Mouse (Mus musculus) megakaryocyte, embryonic 14.5 days (primary cell): ENCODE measurements around the gene B4gat1.

ENCODE experiments used
- FLI1 ChIP-seq: IDR thresholded peaks from 2 replicates; pipeline ENCODE4 v1.6.1; 2012; ENCODE audit warnings: low read length, inconsistent platforms, mixed read lengths
- GATA1 ChIP-seq: IDR thresholded peaks from 3 replicates; pipeline ENCODE4 v1.6.1; 2012; ENCODE audit warnings: mixed read lengths, low read length, inconsistent platforms, borderline replicate concordance

DNA sequence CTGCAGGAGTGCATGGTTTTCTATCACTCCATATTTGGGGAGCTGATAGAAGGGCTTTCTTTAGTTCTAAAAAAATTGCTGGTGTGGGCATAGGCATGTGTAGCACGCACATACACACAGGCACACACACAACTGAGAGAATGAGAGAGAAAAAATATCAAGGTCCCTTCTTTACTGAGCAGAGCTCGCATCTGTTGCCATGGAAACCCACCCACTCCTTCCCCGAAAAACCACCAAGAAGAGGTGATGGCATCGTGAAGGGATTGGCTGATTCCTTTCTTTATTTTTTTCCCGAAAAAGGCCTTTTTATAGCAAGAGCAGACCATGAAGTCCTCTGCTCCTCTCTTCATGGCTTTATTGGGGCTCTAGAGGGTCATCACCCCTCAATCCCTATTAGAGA is 44.6 kb upstream of the B4gat1 start:
- no peak for TF ChIP-seq GATA1
- TF ChIP-seq FLI1: no peak
